Mouse (Mus musculus): Measurements from ENCODE around the gene Tmem50b. TPM values are rescaled to one million over a fixed set of nuclear protein-coding genes. Genes with fewer than 3 reads are reported as not detected.
"Not testable (repeated sequence)": the region's sequence is repeated elsewhere in the genome, so short reads cannot be mapped to it uniquely, and the experiment has no call there.

The Tmem50b gene
- 26.1 and 28.6 TPM in 2 replicates for polyA plus RNA-seq (2016; fragmentation: Nextera tagmentation; extraction: Ambion mirVana)

DNA sequence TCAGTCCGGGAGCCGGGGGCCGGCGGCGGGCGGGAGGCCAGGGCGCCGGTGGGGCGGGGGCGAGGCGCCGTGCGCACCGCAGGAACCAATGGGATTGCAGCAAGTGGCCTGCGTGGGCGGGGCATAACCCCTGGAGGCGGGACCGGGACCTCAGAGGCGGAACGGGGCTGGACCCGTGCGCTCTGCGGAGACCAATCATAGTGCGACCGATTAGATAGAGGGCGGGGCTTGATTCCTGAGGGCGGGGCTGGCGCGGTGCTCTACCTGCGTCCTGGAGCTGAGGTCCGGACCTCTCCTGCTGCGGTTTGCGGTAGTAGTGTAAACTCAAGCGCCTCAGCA is at the start of gene Tmem50b:
Gene Tmem50b (minus strand): TSS at position 129 of the 339 bp plus-strand sequence.
- peak; percentile 98 for ATAC-seq (ENCODE audit: insufficient number of reproducible peaks, insufficient read depth, low FRiP score, low TSS enrichment, low read depth)

GRCm38 (mm10) chr16:91646681-91647419 is 49.2 kb upstream of the Tmem50b start, which contains the start of gene Gart:
TSS of gene Gart (minus strand) at chr16:91646952.
- Histone ChIP-seq H3K4me3 (replicated peaks) (peak within 1 kb of the TSS; percentile 77), H3K27ac (peak within 1 kb of the TSS; percentile 97), H3K36me3 (peaks cover 24% of the 10 kb centered on the region), H3K27me3 (no peaks in the 10 kb centered on the region), H3K9me3 (no peaks in the 10 kb centered on the region), H3K9ac (replicated peaks) (peak within 1 kb of the TSS; percentile 90), H3K4me2 (peak within 1 kb of the TSS; percentile 87), H3K4me1 (replicated peaks) (peaks cover 7% of the 10 kb centered on the region)
- ATAC-seq (ENCODE audit: insufficient number of reproducible peaks, insufficient read depth, low FRiP score, low TSS enrichment, low read depth): peak; percentile 82
- WGBS: under 1% methylated on average over 59 of the region's 59 CpGs

More for the DNA sequence above, at the start of gene Tmem50b:
- Histone ChIP-seq H3K9me3 (no peaks in the 10 kb centered on the region), H3K36me3 (peaks cover 7% of the 10 kb centered on the region), H3K27me3 (peaks cover 17% of the 10 kb centered on the region), H3K4me3 (replicated peaks) (peak within 1 kb of the TSS; percentile 83), H3K27ac (0 out of 2 replicates have a peak within 1 kb of the TSS, but pooled peaks have one; percentile 35), H3K4me2 (peak within 1 kb of the TSS; percentile 95), H3K9ac (replicated peaks) (peak within 1 kb of the TSS; percentile 80), H3K4me1 (replicated peaks) (peaks cover 15% of the 10 kb centered on the region; the same call in 1 of the 2 replicates)
- under 1% methylated on average over 34 of the region's 34 CpGs for WGBS

- no peaks in the 10 kb centered on the region for H3K9me3 ChIP-seq
- no peak for ATAC-seq (ENCODE audit: insufficient number of reproducible peaks, insufficient read depth, low FRiP score, low TSS enrichment, low read depth)
- peaks cover 25% of the 10 kb centered on the region for H3K36me3 ChIP-seq
- peak overlapping the region; percentile 77 for H3K4me3 ChIP-seq (replicated peaks)
- H3K4me2 ChIP-seq: peak overlapping the region; percentile 87
- H3K27ac ChIP-seq: peak overlapping the region; percentile 97
- peak overlapping the region; percentile 90 for H3K9ac ChIP-seq (replicated peaks)
- peaks cover 7% of the 10 kb centered on the region for H3K4me1 ChIP-seq (replicated peaks)
- WGBS: 3% methylated on average over 11 of the region's 11 CpGs
- H3K27me3 ChIP-seq: no peaks in the 10 kb centered on the region
Observed at GRCm38 (mm10) chr16:91645995-91646602, 48.5 kb upstream of the Tmem50b start.

DNA sequence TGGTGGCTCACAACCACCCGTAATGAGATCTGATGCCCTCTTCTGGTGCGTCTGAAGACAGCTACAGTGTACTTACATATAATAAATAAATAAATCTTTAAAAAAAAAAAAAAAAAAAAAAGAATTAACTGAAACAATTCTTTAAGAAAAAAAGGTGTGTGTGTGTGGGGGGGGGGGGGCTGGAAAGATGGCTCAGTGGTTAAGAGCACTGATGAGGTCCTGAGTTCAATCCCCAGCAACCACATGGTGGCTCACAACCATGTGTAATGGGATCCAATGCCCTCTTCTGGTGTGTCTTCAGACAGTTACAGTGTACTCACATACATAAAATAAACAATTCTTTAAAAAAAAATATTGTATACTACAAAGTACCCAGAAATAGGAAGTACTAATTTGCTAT is 47.8 kb upstream of the Tmem50b start:
- not testable (repeated sequence) for H3K9ac ChIP-seq (replicated peaks); H3K9me3 ChIP-seq; H3K27me3 ChIP-seq; ATAC-seq (ENCODE audit: insufficient number of reproducible peaks, insufficient read depth, low FRiP score, low TSS enrichment, low read depth); H3K27ac ChIP-seq; H3K4me1 ChIP-seq (replicated peaks); H3K4me3 ChIP-seq (replicated peaks)
- WGBS: 50% methylated on average over 1 of the region's 2 CpGs
- H3K4me2 ChIP-seq: peak overlapping the region; percentile 87; the same call in 1 of the 2 replicates
- peaks cover 27% of the 10 kb centered on the region for H3K36me3 ChIP-seq

DNA sequence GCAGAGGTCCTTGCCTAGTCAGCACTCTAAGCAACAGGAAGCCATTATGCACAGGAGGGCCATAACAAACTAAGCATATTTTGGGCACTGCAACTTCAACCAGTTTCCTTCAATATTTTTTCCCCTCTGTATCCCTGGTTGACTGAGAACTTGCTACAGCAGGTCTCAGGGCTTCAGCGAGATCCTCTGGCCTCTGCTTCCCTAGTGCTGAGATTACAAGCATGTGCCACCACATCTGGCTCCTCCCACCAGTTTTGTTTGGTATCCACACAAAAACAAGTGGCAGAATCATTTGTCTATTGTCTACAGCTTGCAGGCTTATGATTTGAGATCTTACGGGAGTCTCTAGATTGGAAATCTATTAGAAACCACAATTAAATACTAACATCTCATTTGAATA is 47.3 kb upstream of the Tmem50b start:
- Histone ChIP-seq H3K4me1 (replicated peaks) (peaks cover 7% of the 10 kb centered on the region), H3K27ac (no peak overlapping the region), H3K4me3 (replicated peaks) (no peak overlapping the region), H3K9me3 (no peaks in the 10 kb centered on the region), H3K9ac (replicated peaks) (no peak overlapping the region), H3K4me2 (no peak overlapping the region; the same call in 1 of the 2 replicates), H3K36me3 (peaks cover 32% of the 10 kb centered on the region), H3K27me3 (no peaks in the 10 kb centered on the region)
- WGBS: 85% methylated on average over 2 of the region's 2 CpGs
- ATAC-seq (ENCODE audit: insufficient number of reproducible peaks, insufficient read depth, low FRiP score, low TSS enrichment, low read depth): no peak

DNA sequence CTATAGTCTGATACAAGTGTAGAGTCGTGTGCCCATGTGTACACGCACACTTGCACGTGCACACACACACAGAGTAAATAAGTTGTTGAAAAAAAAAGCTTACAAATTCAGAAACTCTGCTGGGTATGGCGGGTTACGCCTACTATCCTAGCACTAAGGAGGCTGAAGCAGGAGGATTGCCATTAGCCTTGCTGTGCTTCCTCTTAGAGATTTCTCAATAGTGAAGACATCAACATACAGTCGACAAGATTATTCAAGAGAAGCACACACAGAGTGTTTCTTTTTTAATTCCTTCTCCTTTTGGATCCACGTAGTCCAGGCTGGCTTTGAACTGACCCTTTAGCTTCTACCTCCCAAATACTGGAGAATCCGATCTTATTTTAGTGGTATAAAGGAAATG is 42.6 kb upstream of the Tmem50b start:
- H3K36me3 ChIP-seq: peaks cover 79% of the 10 kb centered on the region
- no peak for ATAC-seq (ENCODE audit: insufficient number of reproducible peaks, insufficient read depth, low FRiP score, low TSS enrichment, low read depth)

DNA sequence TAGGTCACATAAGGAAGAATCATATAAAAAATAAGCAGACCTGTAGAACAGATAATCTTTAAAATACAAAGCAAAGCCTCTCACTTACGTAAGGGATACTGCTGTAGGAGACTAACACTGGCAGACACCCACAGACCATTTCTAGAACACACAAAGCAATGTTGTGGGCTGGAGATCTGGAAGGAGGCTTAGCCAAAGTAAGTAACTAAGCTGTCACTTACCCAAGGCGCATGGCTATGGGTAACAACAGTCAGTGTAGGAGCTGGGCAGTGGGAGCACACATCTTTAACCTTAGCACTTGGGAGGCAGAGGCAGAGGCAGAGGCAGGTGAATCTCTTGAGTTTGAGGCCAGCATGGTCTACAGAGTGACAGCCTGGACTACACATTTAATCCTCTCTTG is 42.0 kb upstream of the Tmem50b start:
- no peak overlapping the region for H3K9ac ChIP-seq (replicated peaks)
- H3K4me1 ChIP-seq (replicated peaks): no peaks in the 10 kb centered on the region
- peaks cover 83% of the 10 kb centered on the region for H3K36me3 ChIP-seq
- H3K27me3 ChIP-seq: no peaks in the 10 kb centered on the region
- no peaks in the 10 kb centered on the region for H3K9me3 ChIP-seq
- WGBS: 91% methylated on average over 2 of the region's 2 CpGs
- no peak overlapping the region for H3K4me2 ChIP-seq
- ATAC-seq (ENCODE audit: insufficient number of reproducible peaks, insufficient read depth, low FRiP score, low TSS enrichment, low read depth): no peak
- H3K4me3 ChIP-seq (replicated peaks): no peak overlapping the region
- H3K27ac ChIP-seq: no peak overlapping the region

More for the DNA sequence above, 42.6 kb upstream of the Tmem50b start:
- Histone ChIP-seq H3K9ac (replicated peaks) (no peak overlapping the region), H3K4me3 (replicated peaks) (no peak overlapping the region), H3K4me1 (replicated peaks) (no peaks in the 10 kb centered on the region), H3K27ac (no peak overlapping the region), H3K9me3 (no peaks in the 10 kb centered on the region), H3K27me3 (no peaks in the 10 kb centered on the region), H3K4me2 (no peak overlapping the region)
- 93% methylated on average over 8 of the region's 8 CpGs for WGBS

DNA sequence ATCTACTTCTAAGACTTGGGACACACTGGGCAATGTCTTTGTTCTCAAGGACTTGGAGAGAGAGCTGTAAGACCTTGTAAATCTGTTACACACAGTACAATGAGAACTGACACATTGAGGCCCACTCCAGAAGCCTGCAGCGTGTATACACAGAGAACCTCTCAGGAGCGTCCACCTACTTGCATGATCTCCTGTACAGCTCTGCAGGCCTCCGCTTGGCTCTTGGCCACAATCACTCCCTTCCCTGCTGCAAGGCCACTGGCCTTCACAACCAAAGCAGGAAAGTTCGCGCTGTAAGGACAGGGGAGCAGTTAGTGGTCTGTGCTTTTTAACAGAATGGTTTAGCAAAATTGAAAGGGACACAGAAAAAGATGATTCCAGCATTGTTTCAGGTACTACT is 41.6 kb upstream of the Tmem50b start:
- peaks cover 88% of the 10 kb centered on the region for H3K36me3 ChIP-seq
- no peak overlapping the region for H3K27ac ChIP-seq
- no peak overlapping the region for H3K9ac ChIP-seq (replicated peaks)
- H3K4me2 ChIP-seq: no peak overlapping the region
- ATAC-seq (ENCODE audit: insufficient number of reproducible peaks, insufficient read depth, low FRiP score, low TSS enrichment, low read depth): no peak
- no peaks in the 10 kb centered on the region for H3K9me3 ChIP-seq
- no peaks in the 10 kb centered on the region for H3K4me1 ChIP-seq (replicated peaks)
- 92% methylated on average over 5 of the region's 5 CpGs for WGBS
- no peaks in the 10 kb centered on the region for H3K27me3 ChIP-seq
- no peak overlapping the region for H3K4me3 ChIP-seq (replicated peaks)

DNA sequence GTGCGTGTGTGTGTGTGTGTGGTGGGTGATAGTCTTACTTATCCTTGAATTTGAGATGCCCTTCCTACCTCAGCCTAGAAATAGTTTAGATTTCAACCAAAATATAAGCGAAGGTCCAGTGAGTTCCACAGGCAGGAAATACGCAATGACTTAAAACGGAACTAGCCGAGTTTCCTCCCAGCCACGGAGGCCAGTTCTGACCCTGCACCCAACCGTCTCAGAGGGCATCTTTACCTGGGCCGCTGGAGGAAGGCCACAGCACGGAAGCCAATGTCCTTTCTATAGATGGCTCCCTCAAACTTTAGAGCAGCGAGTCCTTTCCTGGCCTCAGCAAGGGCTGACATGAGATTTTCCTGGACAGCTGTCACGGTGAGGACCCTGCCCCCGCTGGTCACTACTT is 36.0 kb upstream of the Tmem50b start:
- Histone ChIP-seq H3K36me3 (peaks cover 96% of the 10 kb centered on the region), H3K9ac (replicated peaks) (no peak overlapping the region), H3K9me3 (no peaks in the 10 kb centered on the region), H3K4me1 (replicated peaks) (no peaks in the 10 kb centered on the region), H3K27ac (no peak overlapping the region), H3K27me3 (no peaks in the 10 kb centered on the region), H3K4me3 (replicated peaks) (no peak overlapping the region), H3K4me2 (no peak overlapping the region)
- no peak for ATAC-seq (ENCODE audit: insufficient number of reproducible peaks, insufficient read depth, low FRiP score, low TSS enrichment, low read depth)
- 88% methylated on average over 12 of the region's 12 CpGs for WGBS

GRCm38 (mm10) chr16:91632940-91633339 is 35.3 kb upstream of the Tmem50b start:
- 96% methylated on average over 7 of the region's 7 CpGs for WGBS
- Histone ChIP-seq H3K4me3 (replicated peaks) (no peak overlapping the region), H3K4me2 (no peak overlapping the region), H3K36me3 (peaks cover 96% of the 10 kb centered on the region), H3K9me3 (no peaks in the 10 kb centered on the region), H3K27me3 (no peaks in the 10 kb centered on the region), H3K4me1 (replicated peaks) (no peaks in the 10 kb centered on the region), H3K9ac (replicated peaks) (no peak overlapping the region), H3K27ac (no peak overlapping the region)
- no peak for ATAC-seq (ENCODE audit: insufficient number of reproducible peaks, insufficient read depth, low FRiP score, low TSS enrichment, low read depth)

DNA sequence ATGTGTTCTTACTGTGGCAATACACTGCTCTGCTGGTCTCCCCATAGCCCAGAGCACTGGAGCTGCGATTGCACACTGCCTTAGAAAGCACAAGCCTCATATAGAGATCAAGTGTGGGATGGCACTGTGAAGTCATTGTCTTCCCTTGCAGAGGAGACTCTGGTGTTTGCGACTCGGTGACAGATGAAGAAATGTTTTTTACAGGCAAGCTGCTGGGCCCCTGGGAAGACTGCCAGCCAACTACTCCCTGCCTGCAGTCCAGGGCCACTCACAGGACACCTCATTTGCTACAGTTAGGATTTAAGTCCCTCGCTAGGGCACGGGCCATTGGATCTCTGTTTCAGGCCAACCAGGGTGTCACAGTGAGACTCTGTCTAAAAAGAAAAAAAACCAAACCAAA is 34.8 kb upstream of the Tmem50b start:
- H3K36me3 ChIP-seq: peaks cover 96% of the 10 kb centered on the region
- H3K4me2 ChIP-seq: no peak overlapping the region
- H3K9me3 ChIP-seq: no peaks in the 10 kb centered on the region
- no peak for ATAC-seq (ENCODE audit: insufficient number of reproducible peaks, insufficient read depth, low FRiP score, low TSS enrichment, low read depth)
- no peaks in the 10 kb centered on the region for H3K4me1 ChIP-seq (replicated peaks)
- H3K9ac ChIP-seq (replicated peaks): no peak overlapping the region
- 95% methylated on average over 5 of the region's 5 CpGs for WGBS
- H3K27me3 ChIP-seq: no peaks in the 10 kb centered on the region
- no peak overlapping the region for H3K4me3 ChIP-seq (replicated peaks)
- no peak overlapping the region for H3K27ac ChIP-seq

All from limb, embryonic 12.5 days (tissue).